Mouse (Mus musculus) ES-Bruce4 (cell line): ENCODE measurements around the gene Ccdc86. TPM values are rescaled to one million over a fixed set of nuclear protein-coding genes. Genes with fewer than 3 reads are reported as not detected.

Source experiments
- H3K27ac ChIP-seq: 2 replicates; pipeline ENCODE4 v1.5.1; 2012; ENCODE audit warnings: low read length, inconsistent platforms; ENCODE audit not compliant: insufficient read depth
- H3K27me3 ChIP-seq: 2 replicates; pipeline ENCODE4 v1.6.1; 2012; ENCODE audit warnings: mild to moderate bottlenecking, low read length, inconsistent platforms; ENCODE audit not compliant: control insufficient read depth, poor library complexity, insufficient read depth, severe bottlenecking
- H3K36me3 ChIP-seq: 2 replicates; pipeline ENCODE4 v1.6.1; 2012; ENCODE audit warnings: inconsistent platforms, mild to moderate bottlenecking, low read length, moderate library complexity; ENCODE audit not compliant: control insufficient read depth, poor library complexity, insufficient read depth, severe bottlenecking
- H3K4me1 ChIP-seq: one replicate; pipeline ENCODE4 v1.8.1; 2011; ENCODE audit warnings: low read length; ENCODE audit not compliant: control insufficient read depth, insufficient read depth
- H3K4me3 ChIP-seq: 2 replicates; pipeline ENCODE4 v1.5.1; 2011; ENCODE audit warnings: low read depth, mild to moderate bottlenecking, low read length
- H3K9ac ChIP-seq: 2 replicates; pipeline ENCODE4 v1.6.1; 2012; ENCODE audit warnings: low read depth, mild to moderate bottlenecking, inconsistent platforms; ENCODE audit not compliant: poor library complexity, severe bottlenecking
- H3K9me3 ChIP-seq: replicated peaks from 2 replicates; pipeline ENCODE4 v1.6.1; 2012; ENCODE audit warnings: mild to moderate bottlenecking, low read length, inconsistent platforms; ENCODE audit not compliant: control insufficient read depth, poor library complexity, insufficient read depth, severe bottlenecking
- CTCF ChIP-seq: IDR thresholded peaks from one replicate; pipeline ENCODE4 v1.8.1; 2011; ENCODE audit warnings: low read depth, low read length
- EP300 ChIP-seq: IDR thresholded peaks from 2 replicates; pipeline ENCODE4 v1.6.1; 2011; ENCODE audit warnings: low read depth, low read length; ENCODE audit not compliant: insufficient read depth
- POLR2A ChIP-seq: IDR thresholded peaks from one replicate; pipeline ENCODE4 v1.8.1; 2011; ENCODE audit warnings: low read length; ENCODE audit not compliant: insufficient read depth
- polyA plus RNA-seq: library from polyadenylated mRNA; stranded (reverse); fragments of >200 nt; gene quantifications from 2 replicates; pipeline ENCODE4 v1.2.4, GENCODE M21; 2011; ENCODE audit warnings: low read depth; ENCODE audit not compliant: missing spikeins, insufficient read depth, insufficient read length

Ccdc86 gene
- polyA plus RNA-seq, 1 experiment = 17.8 TPM

GRCm38 (mm10) chr19:10914291-10914690 is 34.8 kb downstream of the Ccdc86 start:
- Histone ChIP-seq H3K4me3 (no peak overlapping the region), H3K36me3 (0 out of 2 replicates have a peak, but pooled peaks cover under 1% of the 10 kb centered on the region), H3K27me3 (no peaks in the 10 kb centered on the region), H3K27ac (no peak overlapping the region), H3K9ac (no peak overlapping the region), H3K9me3 (no peaks in the 10 kb centered on the region), H3K4me1 (no peaks in the 10 kb centered on the region)
- TF ChIP-seq EP300 (no peak), CTCF (no peak), POLR2A (no peak)

- H3K36me3 ChIP-seq = peaks cover 19% of the 10 kb centered on the region
Measured at GRCm38 (mm10) chr19:10909087-10909721, 39.9 kb downstream of the Ccdc86 start.

GRCm38 (mm10) chr19:10907891-10908290 is 41.2 kb downstream of the Ccdc86 start:
- TF ChIP-seq EP300 (no peak), CTCF (peak; percentile 87)
- H3K9me3 ChIP-seq = no peaks in the 10 kb centered on the region
- no peaks in the 10 kb centered on the region for H3K4me1 ChIP-seq
- peaks cover 30% of the 10 kb centered on the region for H3K36me3 ChIP-seq
- H3K4me3 ChIP-seq = no peak overlapping the region
- H3K27me3 ChIP-seq = no peaks in the 10 kb centered on the region
- no peak overlapping the region for H3K27ac ChIP-seq
- no peak overlapping the region for H3K9ac ChIP-seq

More at GRCm38 (mm10) chr19:10909087-10909721, 39.9 kb downstream of the Ccdc86 start:
- no peaks in the 10 kb centered on the region for H3K4me1 ChIP-seq
- no peak overlapping the region for H3K4me3 ChIP-seq
- no peaks in the 10 kb centered on the region for H3K27me3 ChIP-seq
- no peak overlapping the region for H3K27ac ChIP-seq
- H3K9me3 ChIP-seq = no peaks in the 10 kb centered on the region
- no peak overlapping the region for H3K9ac ChIP-seq
- TF ChIP-seq CTCF (no peak), EP300 (no peak), POLR2A (no peak)

GRCm38 (mm10) chr19:10905728-10906000 is 43.4 kb downstream of the Ccdc86 start:
- H3K36me3 ChIP-seq = peaks cover 51% of the 10 kb centered on the region
- H3K9ac ChIP-seq = no peak overlapping the region
- no peaks in the 10 kb centered on the region for H3K4me1 ChIP-seq
- H3K27me3 ChIP-seq = no peaks in the 10 kb centered on the region
- H3K27ac ChIP-seq = no peak overlapping the region
- H3K9me3 ChIP-seq = no peaks in the 10 kb centered on the region
- H3K4me3 ChIP-seq = no peak overlapping the region
- no peak for TF ChIP-seq EP300
- TF ChIP-seq POLR2A = no peak
- TF ChIP-seq CTCF = no peak

GRCm38 (mm10) chr19:10904927-10905727 is 43.9 kb downstream of the Ccdc86 start:
- H3K36me3 ChIP-seq = peaks cover 55% of the 10 kb centered on the region
- no peak overlapping the region for H3K27ac ChIP-seq
- no peaks in the 10 kb centered on the region for H3K9me3 ChIP-seq
- H3K27me3 ChIP-seq = no peaks in the 10 kb centered on the region
- H3K9ac ChIP-seq = no peak overlapping the region
- TF ChIP-seq EP300 = no peak
- no peak for TF ChIP-seq POLR2A
- no peak for TF ChIP-seq CTCF
- H3K4me3 ChIP-seq = no peak overlapping the region
- no peaks in the 10 kb centered on the region for H3K4me1 ChIP-seq

GRCm38 (mm10) chr19:10904512-10904911 is 44.6 kb downstream of the Ccdc86 start:
- Histone ChIP-seq H3K4me3 (no peak overlapping the region), H3K9ac (no peak overlapping the region), H3K9me3 (no peaks in the 10 kb centered on the region), H3K36me3 (peaks cover 61% of the 10 kb centered on the region), H3K27me3 (no peaks in the 10 kb centered on the region), H3K27ac (no peak overlapping the region), H3K4me1 (no peaks in the 10 kb centered on the region)
- TF ChIP-seq POLR2A (no peak), EP300 (no peak), CTCF (no peak)
